Mouse (Mus musculus): ENCODE data around the gene Socs3. TPM values are rescaled to one million over a fixed set of nuclear protein-coding genes. Genes with fewer than 3 reads are reported as not detected.

Gene Socs3
- total and polyA plus RNA-seq, 2 experiments = 2.0 to 7.5 TPM

- Histone ChIP-seq H3K4me1 (ENCODE audit: control insufficient read depth, insufficient read depth, low read length) (no peaks in the 10 kb centered on the region), H3K9ac (ENCODE audit: low read depth, low read length) (no peak overlapping the region), H3K79me2 (ENCODE audit: control insufficient read depth, insufficient read depth, low read length) (no peaks in the 10 kb centered on the region), H3K4me3 (ENCODE audit: insufficient read depth, low read depth, low read length) (no peak overlapping the region), H3K27me3 (ENCODE audit: control insufficient read depth, insufficient read depth, low read length) (no peaks in the 10 kb centered on the region), H3K27ac (replicated peaks; ENCODE audit: insufficient read depth, low read depth, low read length) (no peak overlapping the region), H3K36me3 (ENCODE audit: control insufficient read depth, insufficient read depth, low read length) (no peaks in the 10 kb centered on the region)
- WGBS = 81% methylated on average over 5 of the region's 5 CpGs
- no peak for DNase-seq (ENCODE audit: extremely low read depth, low read depth, low spot score)
- no peak for TF ChIP-seq CTCF (IDR thresholded peaks at IDR 0.05; ENCODE audit: low read depth, low read length)
- TF ChIP-seq POLR2A (IDR thresholded peaks at IDR 0.05; ENCODE audit: extremely low read depth, insufficient read depth, low read length) = no peak
Observed at GRCm38 (mm10) chr11:117977694-117978360, 8.0 kb upstream of the Socs3 start.

GRCm38 (mm10) chr11:117976081-117976582 lies 6.3 kb upstream of the Socs3 start:
- no peaks in the 10 kb centered on the region for H3K27me3 ChIP-seq (ENCODE audit: control insufficient read depth, insufficient read depth, low read length)
- no peak for TF ChIP-seq POLR2A (IDR thresholded peaks at IDR 0.05; ENCODE audit: extremely low read depth, insufficient read depth, low read length)
- TF ChIP-seq CTCF (IDR thresholded peaks at IDR 0.05; ENCODE audit: low read depth, low read length) = no peak
- DNase-seq (ENCODE audit: extremely low read depth, low read depth, low spot score) = no peak
- no peaks in the 10 kb centered on the region for H3K36me3 ChIP-seq (ENCODE audit: control insufficient read depth, insufficient read depth, low read length)
- no peaks in the 10 kb centered on the region for H3K4me1 ChIP-seq (ENCODE audit: control insufficient read depth, insufficient read depth, low read length)
- no peaks in the 10 kb centered on the region for H3K79me2 ChIP-seq (ENCODE audit: control insufficient read depth, insufficient read depth, low read length)
- no peak overlapping the region for H3K9ac ChIP-seq (ENCODE audit: low read depth, low read length)
- WGBS = 79% methylated on average over 8 of the region's 8 CpGs
- H3K27ac ChIP-seq (replicated peaks; ENCODE audit: insufficient read depth, low read depth, low read length) = no peak overlapping the region
- H3K4me3 ChIP-seq (ENCODE audit: insufficient read depth, low read depth, low read length) = no peak overlapping the region

GRCm38 (mm10) chr11:117975211-117975967 lies 5.5 kb upstream of the Socs3 start:
- H3K27me3 ChIP-seq (ENCODE audit: control insufficient read depth, insufficient read depth, low read length) = no peaks in the 10 kb centered on the region
- 68% methylated on average over 18 of the region's 18 CpGs for WGBS
- H3K4me1 ChIP-seq (ENCODE audit: control insufficient read depth, insufficient read depth, low read length) = no peaks in the 10 kb centered on the region; the same call in 1 of the 2 replicates
- no peaks in the 10 kb centered on the region for H3K79me2 ChIP-seq (ENCODE audit: control insufficient read depth, insufficient read depth, low read length)
- no peak overlapping the region for H3K9ac ChIP-seq (ENCODE audit: low read depth, low read length)
- DNase-seq (ENCODE audit: extremely low read depth, low read depth, low spot score) = no peak
- H3K27ac ChIP-seq (replicated peaks; ENCODE audit: insufficient read depth, low read depth, low read length) = no peak overlapping the region
- H3K4me3 ChIP-seq (ENCODE audit: insufficient read depth, low read depth, low read length) = no peak overlapping the region
- no peaks in the 10 kb centered on the region for H3K36me3 ChIP-seq (ENCODE audit: control insufficient read depth, insufficient read depth, low read length)
- TF ChIP-seq POLR2A (IDR thresholded peaks at IDR 0.05; ENCODE audit: extremely low read depth, insufficient read depth, low read length) (no peak), CTCF (IDR thresholded peaks at IDR 0.05; ENCODE audit: low read depth, low read length) (no peak)

- WGBS = 77% methylated on average over 14 of the region's 14 CpGs
- Histone ChIP-seq H3K4me3 (ENCODE audit: insufficient read depth, low read depth, low read length) (no peak overlapping the region), H3K4me1 (ENCODE audit: control insufficient read depth, insufficient read depth, low read length) (peaks cover 4% of the 10 kb centered on the region; the same call in 1 of the 2 replicates), H3K36me3 (ENCODE audit: control insufficient read depth, insufficient read depth, low read length) (no peaks in the 10 kb centered on the region), H3K79me2 (ENCODE audit: control insufficient read depth, insufficient read depth, low read length) (no peaks in the 10 kb centered on the region), H3K27me3 (ENCODE audit: control insufficient read depth, insufficient read depth, low read length) (no peaks in the 10 kb centered on the region), H3K9ac (ENCODE audit: low read depth, low read length) (no peak overlapping the region), H3K27ac (replicated peaks; ENCODE audit: insufficient read depth, low read depth, low read length) (no peak overlapping the region)
- TF ChIP-seq POLR2A (IDR thresholded peaks at IDR 0.05; ENCODE audit: extremely low read depth, insufficient read depth, low read length) = no peak
- no peak for TF ChIP-seq CTCF (IDR thresholded peaks at IDR 0.05; ENCODE audit: low read depth, low read length)
- no peak for DNase-seq (ENCODE audit: extremely low read depth, low read depth, low spot score)
Observed at GRCm38 (mm10) chr11:117974327-117975125, 4.7 kb upstream of the Socs3 start.

GRCm38 (mm10) chr11:117973569-117973968 lies 3.7 kb upstream of the Socs3 start:
- Histone ChIP-seq H3K36me3 (ENCODE audit: control insufficient read depth, insufficient read depth, low read length) (no peaks in the 10 kb centered on the region), H3K4me1 (ENCODE audit: control insufficient read depth, insufficient read depth, low read length) (peaks cover 5% of the 10 kb centered on the region; the same call in 1 of the 2 replicates), H3K27me3 (ENCODE audit: control insufficient read depth, insufficient read depth, low read length) (no peaks in the 10 kb centered on the region), H3K27ac (replicated peaks; ENCODE audit: insufficient read depth, low read depth, low read length) (no peak overlapping the region), H3K79me2 (ENCODE audit: control insufficient read depth, insufficient read depth, low read length) (peaks cover 4% of the 10 kb centered on the region; the same call in 1 of the 2 replicates), H3K9ac (ENCODE audit: low read depth, low read length) (no peak overlapping the region), H3K4me3 (ENCODE audit: insufficient read depth, low read depth, low read length) (no peak overlapping the region)
- DNase-seq (ENCODE audit: extremely low read depth, low read depth, low spot score) = no peak
- WGBS = 49% methylated on average over 5 of the region's 5 CpGs
- no peak for TF ChIP-seq POLR2A (IDR thresholded peaks at IDR 0.05; ENCODE audit: extremely low read depth, insufficient read depth, low read length)
- TF ChIP-seq CTCF (IDR thresholded peaks at IDR 0.05; ENCODE audit: low read depth, low read length) = no peak
